Mouse (Mus musculus): ENCODE results near the gene Sertad3. TPM values are rescaled to one million over a fixed set of nuclear protein-coding genes. Genes with fewer than 3 reads are reported as not detected.
A peak's percentile ranks its signal among the peaks of the same experiment; 100 is the strongest.
"Not testable (repeated sequence)": the region's sequence is repeated elsewhere in the genome, so short reads cannot be mapped to it uniquely, and the experiment has no call there.

Gene Sertad3
- polyA plus RNA-seq, 1 experiment from 2014 or later, result 22.2 TPM

GRCm38 (mm10) chr7:27486770-27487697 is 13.5 kb downstream of the Sertad3 start, which contains the start of gene Sertad1:
Gene Sertad1 (plus strand): TSS chr7:27486910.
- H3K27me3 ChIP-seq (replicated peaks), result no peaks in the 10 kb centered on the region
- no peaks in the 10 kb centered on the region for H3K36me3 ChIP-seq
- H3K4me1 ChIP-seq, result peaks cover 24% of the 10 kb centered on the region
- H3K9me3 ChIP-seq, result no peaks in the 10 kb centered on the region
- peak within 1 kb of the TSS; percentile 85 for H3K27ac ChIP-seq
- peak within 1 kb of the TSS; percentile 63 for H3K4me2 ChIP-seq (replicated peaks)
- ATAC-seq (ENCODE audit: low FRiP score, low read depth), result peak; percentile 96
- peak within 1 kb of the TSS; percentile 77 for H3K4me3 ChIP-seq
- under 1% methylated on average over 80 of the region's 80 CpGs for WGBS
- H3K9ac ChIP-seq, result peak within 1 kb of the TSS; percentile 79

- Histone ChIP-seq H3K9me3 (no peaks in the 10 kb centered on the region), H3K4me2 (replicated peaks) (peak overlapping the region; percentile 63), H3K27me3 (replicated peaks) (no peaks in the 10 kb centered on the region), H3K36me3 (no peaks in the 10 kb centered on the region), H3K9ac (peak overlapping the region; percentile 79), H3K4me1 (peaks cover 24% of the 10 kb centered on the region), H3K27ac (no peak overlapping the region), H3K4me3 (peak overlapping the region; percentile 77)
- peak; percentile 2; the same call in 1 of the 2 replicates for ATAC-seq (ENCODE audit: low FRiP score, low read depth)
- WGBS, result under 1% methylated on average over 13 of the region's 13 CpGs
These were observed 14.2 kb downstream of the Sertad3 start for GRCm38 (mm10) chr7:27487740-27488268.

- no peaks in the 10 kb centered on the region for H3K9me3 ChIP-seq
- no peak overlapping the region for H3K4me2 ChIP-seq (replicated peaks)
- no peak overlapping the region for H3K9ac ChIP-seq
- no peaks in the 10 kb centered on the region for H3K36me3 ChIP-seq
- whole genome bisulfite sequencing, result 92% methylated on average over 25 of the region's 25 CpGs
- no peak overlapping the region for H3K27ac ChIP-seq
- H3K4me3 ChIP-seq, result no peak overlapping the region
- H3K27me3 ChIP-seq (replicated peaks), result no peaks in the 10 kb centered on the region
- no peak for ATAC-seq (ENCODE audit: low FRiP score, low read depth)
- H3K4me1 ChIP-seq, result peaks cover 24% of the 10 kb centered on the region
These were observed 15.8 kb downstream of the Sertad3 start for GRCm38 (mm10) chr7:27489270-27489869.

DNA sequence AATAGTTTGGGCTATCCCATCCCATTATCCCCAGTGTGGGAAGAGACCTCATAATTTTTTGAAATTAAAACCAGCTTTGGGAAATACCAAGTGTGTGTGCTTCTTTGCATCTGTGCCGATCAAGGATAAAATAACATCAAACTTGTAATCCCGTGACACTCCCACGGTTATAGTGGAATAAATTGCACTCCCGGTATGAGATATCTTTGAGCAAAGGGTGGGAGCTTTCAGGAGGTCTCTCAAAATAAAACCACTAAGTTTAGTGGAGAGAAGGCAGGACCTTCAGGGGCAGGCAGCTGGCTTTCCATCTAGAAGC is 16.6 kb downstream of the Sertad3 start:
- H3K4me2 ChIP-seq (replicated peaks), result peak overlapping the region; percentile 67
- ATAC-seq (ENCODE audit: low FRiP score, low read depth), result no peak
- 46% methylated on average over 4 of the region's 4 CpGs for WGBS
- H3K27me3 ChIP-seq (replicated peaks), result no peaks in the 10 kb centered on the region
- no peaks in the 10 kb centered on the region for H3K36me3 ChIP-seq
- 0 out of 2 replicates have a peak overlapping the region, but pooled peaks have one; percentile 34 for H3K4me3 ChIP-seq
- peak overlapping the region; percentile 67 for H3K9ac ChIP-seq
- no peaks in the 10 kb centered on the region for H3K9me3 ChIP-seq
- H3K27ac ChIP-seq, result no peak overlapping the region
- peaks cover 24% of the 10 kb centered on the region for H3K4me1 ChIP-seq

DNA sequence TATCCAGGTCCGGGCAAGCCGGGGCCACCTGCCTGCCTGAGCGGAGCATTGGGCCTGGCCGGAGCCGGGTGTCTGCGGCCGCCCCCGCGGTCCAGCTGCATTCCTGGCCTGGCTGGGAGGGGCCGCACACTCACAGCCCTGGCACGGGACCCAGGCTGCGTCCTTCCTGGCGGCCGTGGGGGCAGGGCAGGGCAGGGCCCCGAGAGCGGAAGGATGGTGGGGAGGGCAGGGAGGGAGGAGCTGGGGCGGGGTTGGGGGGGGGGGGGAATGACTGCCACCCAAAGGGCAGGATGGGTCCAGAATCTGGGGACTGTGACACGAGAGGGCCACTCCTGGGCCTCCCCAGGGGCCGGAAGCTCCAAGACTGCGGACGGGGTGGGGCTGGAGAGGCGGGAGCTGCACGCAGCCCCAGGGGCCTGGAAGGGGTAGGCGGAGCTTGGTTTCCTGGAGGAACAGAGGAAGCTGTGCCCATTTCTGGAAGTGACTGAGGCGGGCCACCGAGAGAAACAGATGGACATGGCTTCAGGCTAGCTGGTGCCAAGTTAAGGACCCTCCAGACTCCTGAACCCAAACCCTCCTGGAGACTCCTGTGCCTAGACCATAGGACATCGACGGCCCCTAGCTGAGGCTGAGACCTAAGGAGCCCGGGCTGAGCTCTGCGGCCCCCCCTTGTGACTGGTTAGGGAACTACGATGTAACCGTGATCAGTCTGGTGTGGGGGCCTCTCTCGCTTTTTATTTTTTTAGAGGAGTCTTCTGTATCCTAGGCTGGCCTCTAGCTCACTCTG is 17.2 kb downstream of the Sertad3 start:
- ATAC-seq (ENCODE audit: low FRiP score, low read depth), result no peak
- no peaks in the 10 kb centered on the region for H3K9me3 ChIP-seq
- H3K4me3 ChIP-seq, result peak overlapping the region; percentile 34
- peak overlapping the region; percentile 67 for H3K9ac ChIP-seq
- no peaks in the 10 kb centered on the region for H3K27me3 ChIP-seq (replicated peaks)
- peaks cover 24% of the 10 kb centered on the region for H3K4me1 ChIP-seq
- peak overlapping the region; percentile 37; the same call in 1 of the 2 replicates for H3K27ac ChIP-seq
- H3K36me3 ChIP-seq, result no peaks in the 10 kb centered on the region
- H3K4me2 ChIP-seq (replicated peaks), result peak overlapping the region; percentile 67
- WGBS, result 2% methylated on average over 32 of the region's 33 CpGs

GRCm38 (mm10) chr7:27491856-27492255 is 18.3 kb downstream of the Sertad3 start:
- Histone ChIP-seq H3K4me2 (replicated peaks) (no peak overlapping the region), H3K9ac (no peak overlapping the region), H3K27me3 (replicated peaks) (no peaks in the 10 kb centered on the region), H3K9me3 (no peaks in the 10 kb centered on the region), H3K27ac (no peak overlapping the region), H3K4me3 (no peak overlapping the region), H3K36me3 (no peaks in the 10 kb centered on the region), H3K4me1 (peaks cover 22% of the 10 kb centered on the region)
- WGBS, result 67% methylated on average over 7 of the region's 7 CpGs
- ATAC-seq (ENCODE audit: low FRiP score, low read depth), result no peak

GRCm38 (mm10) chr7:27493022-27493421 is 19.5 kb downstream of the Sertad3 start:
- Histone ChIP-seq H3K4me1 (peaks cover 15% of the 10 kb centered on the region), H3K4me3 (no peak overlapping the region), H3K27ac (no peak overlapping the region), H3K9me3 (no peaks in the 10 kb centered on the region), H3K36me3 (no peaks in the 10 kb centered on the region), H3K9ac (no peak overlapping the region), H3K27me3 (replicated peaks) (no peaks in the 10 kb centered on the region), H3K4me2 (replicated peaks) (no peak overlapping the region)
- WGBS, result 76% methylated on average over 3 of the region's 3 CpGs
- no peak for ATAC-seq (ENCODE audit: low FRiP score, low read depth)

DNA sequence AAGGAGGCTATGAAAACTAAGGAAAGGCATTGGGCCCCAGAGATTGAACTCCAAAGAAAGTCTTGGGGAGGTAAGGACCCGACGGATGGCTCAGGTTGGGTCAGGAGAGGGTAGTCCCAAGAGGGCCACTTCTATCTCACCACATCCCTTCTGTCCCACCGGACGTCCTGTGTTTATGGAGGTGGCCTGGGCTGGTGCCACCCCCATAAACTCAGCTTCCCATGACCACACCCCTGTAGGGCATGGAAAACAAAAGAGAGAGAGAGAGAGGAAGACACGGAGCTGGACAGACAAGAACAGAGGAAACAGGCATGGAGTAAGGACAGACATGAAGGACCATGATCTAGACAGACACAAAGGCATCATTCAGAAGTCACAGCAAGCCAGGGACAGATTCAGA is 19.9 kb downstream of the Sertad3 start:
- Histone ChIP-seq H3K27ac (no peak overlapping the region), H3K4me3 (no peak overlapping the region), H3K36me3 (no peaks in the 10 kb centered on the region), H3K4me1 (peaks cover 11% of the 10 kb centered on the region), H3K4me2 (replicated peaks) (no peak overlapping the region), H3K9me3 (no peaks in the 10 kb centered on the region), H3K27me3 (replicated peaks) (no peaks in the 10 kb centered on the region), H3K9ac (no peak overlapping the region)
- WGBS, result 84% methylated on average over 5 of the region's 5 CpGs
- ATAC-seq (ENCODE audit: low FRiP score, low read depth), result no peak

DNA sequence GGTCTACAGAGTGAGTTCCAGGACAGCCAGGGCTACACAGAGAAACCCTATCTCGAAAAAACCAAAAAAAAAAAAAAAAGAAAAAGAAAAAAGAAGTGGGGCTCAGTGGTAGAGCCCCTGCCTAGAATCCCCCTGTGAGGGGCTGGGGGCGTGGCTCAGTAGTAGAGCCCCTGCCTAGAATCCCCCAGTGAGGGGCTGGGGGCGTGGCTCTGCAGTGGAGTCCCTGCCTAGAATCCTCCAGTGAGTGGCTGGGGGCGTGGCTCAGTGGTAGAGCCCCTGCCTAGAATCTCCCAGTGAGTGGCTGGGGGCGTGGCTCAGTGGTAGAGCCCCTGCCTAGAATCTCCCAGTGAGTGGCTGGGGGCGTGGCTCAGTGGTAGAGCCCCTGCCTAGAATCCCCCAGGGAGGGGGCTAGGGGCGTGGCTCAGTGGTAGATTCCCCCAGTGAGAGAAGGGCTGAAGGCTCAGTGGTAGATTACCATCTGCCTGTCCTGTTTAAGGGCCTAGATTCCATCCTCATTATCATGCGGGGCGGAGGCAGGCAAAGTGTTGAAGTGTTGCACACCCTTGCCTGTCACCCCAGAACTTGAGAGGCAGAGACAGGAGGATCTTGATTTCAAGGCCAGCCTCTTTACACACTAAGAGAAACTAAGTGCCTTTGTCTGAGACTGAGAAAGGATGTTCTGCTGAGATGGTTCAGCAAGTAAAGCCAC is 21.2 kb downstream of the Sertad3 start:
- H3K9me3 ChIP-seq; ATAC-seq (ENCODE audit: low FRiP score, low read depth); H3K9ac ChIP-seq; H3K4me3 ChIP-seq; H3K27ac ChIP-seq; H3K36me3 ChIP-seq; H3K4me2 ChIP-seq (replicated peaks); H3K27me3 ChIP-seq (replicated peaks): not testable (repeated sequence)
- H3K4me1 ChIP-seq, result peaks cover 11% of the 10 kb centered on the region
- 83% methylated on average over 9 of the region's 9 CpGs for WGBS

- H3K9me3 ChIP-seq, result no peaks in the 10 kb centered on the region
- H3K36me3 ChIP-seq, result no peaks in the 10 kb centered on the region
- H3K4me1 ChIP-seq, result no peaks in the 10 kb centered on the region
- 65% methylated on average over 3 of the region's 3 CpGs for WGBS
- no peak within 1 kb of the TSS for H3K27ac ChIP-seq
- no peak within 1 kb of the TSS for H3K4me2 ChIP-seq (replicated peaks)
- H3K4me3 ChIP-seq, result no peak within 1 kb of the TSS
- no peak within 1 kb of the TSS for H3K9ac ChIP-seq
- no peak for ATAC-seq (ENCODE audit: low FRiP score, low read depth)
- H3K27me3 ChIP-seq (replicated peaks), result no peaks in the 10 kb centered on the region
These were observed 25.5 kb downstream of the Sertad3 start, which contains the start of gene Prx for GRCm38 (mm10) chr7:27499036-27499435. Gene Prx (plus strand): TSS chr7:27499324.

DNA sequence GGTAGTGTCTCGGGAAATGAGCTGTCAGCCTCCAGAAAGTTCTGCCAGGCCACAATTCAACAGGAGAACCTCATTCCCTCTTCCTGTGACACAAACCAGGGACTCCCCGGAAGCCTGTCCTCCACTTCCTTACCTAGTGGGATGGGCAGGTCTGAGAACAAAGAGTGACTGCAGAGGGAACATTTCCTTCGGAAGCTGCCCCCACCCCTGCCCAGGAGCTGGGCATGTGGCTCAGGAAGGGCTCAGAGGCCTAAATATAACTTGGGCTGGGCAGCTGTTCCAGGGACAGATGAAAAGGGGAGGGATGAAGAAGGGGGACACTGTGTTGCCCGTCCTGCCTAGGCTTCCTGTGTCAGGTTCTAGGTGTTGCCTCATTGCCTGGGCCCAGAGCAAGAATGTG is 28.1 kb downstream of the Sertad3 start:
- no peaks in the 10 kb centered on the region for H3K9me3 ChIP-seq
- no peak overlapping the region for H3K4me3 ChIP-seq
- no peak overlapping the region for H3K9ac ChIP-seq
- H3K27ac ChIP-seq, result no peak overlapping the region
- ATAC-seq (ENCODE audit: low FRiP score, low read depth), result no peak
- H3K27me3 ChIP-seq (replicated peaks), result no peaks in the 10 kb centered on the region
- no peak overlapping the region for H3K4me2 ChIP-seq (replicated peaks)
- no peaks in the 10 kb centered on the region for H3K36me3 ChIP-seq
- no peaks in the 10 kb centered on the region for H3K4me1 ChIP-seq
- WGBS, result 71% methylated on average over 4 of the region's 4 CpGs

All from neural tube, embryonic 12.5 days (tissue).